In the genomic region with DNA sequence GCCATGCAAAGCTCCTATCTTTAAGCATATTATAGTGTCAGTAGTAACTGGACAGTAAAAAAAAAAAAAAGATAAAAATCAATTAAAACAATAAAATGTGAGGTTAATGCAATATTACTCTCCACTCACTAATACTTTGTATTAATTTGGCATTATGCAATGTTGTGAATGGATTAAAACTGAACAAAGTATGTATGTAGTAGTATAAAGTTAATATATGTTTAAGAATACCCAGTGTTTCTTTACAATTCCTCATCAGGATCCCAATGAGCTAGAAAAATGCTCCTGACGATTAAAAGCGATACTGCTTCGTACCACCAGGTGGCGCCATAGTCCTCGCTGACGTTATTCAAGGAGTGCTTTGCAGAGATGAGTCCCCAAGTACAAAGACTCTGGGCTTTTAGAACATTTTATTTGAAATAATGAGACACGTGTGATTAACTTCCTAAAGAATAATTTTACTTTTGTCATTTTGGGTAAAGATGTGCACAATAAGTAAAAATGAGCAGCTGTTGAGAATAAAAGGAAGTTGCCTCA, we compare ENCODE assay signal across 8 mouse cellular contexts.
DNase-seq lines count a peak whose midpoint lies in the region; ATAC-seq and TF ChIP-seq lines count a peak whose summit lies in the region.

No protein-coding gene starts in this region.

- H3K27me3 ChIP-seq in intestine, postnatal 0 days (replicated peaks; ENCODE audit: control insufficient read depth, insufficient read depth, low read length) = no peaks in the 10 kb centered on the region
- H3K27me3 ChIP-seq in intestine, embryonic 16.5 days (replicated peaks; ENCODE audit: control insufficient read depth, insufficient read depth, low read length) = no peaks in the 10 kb centered on the region
- no peaks in the 10 kb centered on the region for H3K27me3 ChIP-seq in forebrain, embryonic 13.5 days
- no peaks in the 10 kb centered on the region for H3K27me3 ChIP-seq in hindbrain, embryonic 13.5 days
- H3K27me3 ChIP-seq in midbrain, embryonic 12.5 days = no peaks in the 10 kb centered on the region
- no peaks in the 10 kb centered on the region for H3K27me3 ChIP-seq in stomach, embryonic 15.5 days (replicated peaks)

- no peak overlapping the region for H3K9ac ChIP-seq in intestine, postnatal 0 days (ENCODE audit: low read depth, low read length)
- no peak overlapping the region for H3K9ac ChIP-seq in intestine, embryonic 16.5 days (ENCODE audit: low read depth, low read length)
- no peak overlapping the region for H3K9ac ChIP-seq in forebrain, embryonic 13.5 days
- no peak overlapping the region for H3K9ac ChIP-seq in hindbrain, embryonic 13.5 days
- no peak overlapping the region for H3K9ac ChIP-seq in midbrain, embryonic 12.5 days (replicated peaks)
- H3K9ac ChIP-seq in stomach, embryonic 15.5 days = no peak overlapping the region

- H3K27ac ChIP-seq in intestine, postnatal 0 days (ENCODE audit: low read depth, low read length) = no peak overlapping the region
- H3K27ac ChIP-seq in intestine, embryonic 16.5 days (ENCODE audit: low read length) = no peak overlapping the region
- no peak overlapping the region for H3K27ac ChIP-seq in forebrain, embryonic 13.5 days
- H3K27ac ChIP-seq in hindbrain, embryonic 13.5 days = no peak overlapping the region
- no peak overlapping the region for H3K27ac ChIP-seq in left cerebral cortex, adult 2 months
- no peak overlapping the region for H3K27ac ChIP-seq in midbrain, embryonic 12.5 days (replicated peaks)
- H3K27ac ChIP-seq in stomach, embryonic 15.5 days = no peak overlapping the region

- H3K36me3 ChIP-seq in intestine, postnatal 0 days (ENCODE audit: control insufficient read depth, insufficient read depth) = no peaks in the 10 kb centered on the region
- H3K36me3 ChIP-seq in intestine, embryonic 16.5 days (ENCODE audit: control insufficient read depth, insufficient read depth, low read length) = no peaks in the 10 kb centered on the region
- no peaks in the 10 kb centered on the region for H3K36me3 ChIP-seq in forebrain, embryonic 13.5 days (ENCODE audit: poor library complexity, severe bottlenecking)
- no peaks in the 10 kb centered on the region for H3K36me3 ChIP-seq in hindbrain, embryonic 13.5 days
- H3K36me3 ChIP-seq in midbrain, embryonic 12.5 days = no peaks in the 10 kb centered on the region
- H3K36me3 ChIP-seq in stomach, embryonic 15.5 days = no peaks in the 10 kb centered on the region

- DNase-seq in brain, embryonic 14.5 days (ENCODE audit: low read depth) = peak; percentile 92
- DNase-seq in left cerebral cortex, adult 2 months (ENCODE audit: extremely low spot score in 1 of 2, low spot score in 2 of 2) = peak; percentile 74 to 79

- H3K4me1 ChIP-seq in intestine, postnatal 0 days (replicated peaks; ENCODE audit: control insufficient read depth, insufficient read depth, low read length) = no peaks in the 10 kb centered on the region
- H3K4me1 ChIP-seq in intestine, embryonic 16.5 days (ENCODE audit: control insufficient read depth, insufficient read depth, low read length) = no peaks in the 10 kb centered on the region
- H3K4me1 ChIP-seq in forebrain, embryonic 13.5 days = 0 out of 2 replicates have a peak, but pooled peaks cover 4% of the 10 kb centered on the region
- 0 out of 2 replicates have a peak, but pooled peaks cover 3% of the 10 kb centered on the region for H3K4me1 ChIP-seq in hindbrain, embryonic 13.5 days (replicated peaks)
- H3K4me1 ChIP-seq in midbrain, embryonic 12.5 days = no peaks in the 10 kb centered on the region
- H3K4me1 ChIP-seq in stomach, embryonic 15.5 days = no peaks in the 10 kb centered on the region

- intact Hi-C loops in left cerebral cortex, adult 2 months (cut with DNase I) = loop anchor here (5.0 kb wide), 2 partner anchors 234 to 1096 kb away; a partner anchor contains a TSS

- H3K9me3 ChIP-seq in intestine, postnatal 0 days (ENCODE audit: control insufficient read depth) = no peaks in the 10 kb centered on the region
- no peaks in the 10 kb centered on the region for H3K9me3 ChIP-seq in intestine, embryonic 16.5 days (ENCODE audit: control insufficient read depth, low read length)
- H3K9me3 ChIP-seq in forebrain, embryonic 13.5 days (replicated peaks) = no peaks in the 10 kb centered on the region; the same call in 1 of the 2 replicates
- no peaks in the 10 kb centered on the region for H3K9me3 ChIP-seq in hindbrain, embryonic 13.5 days
- no peaks in the 10 kb centered on the region for H3K9me3 ChIP-seq in midbrain, embryonic 12.5 days
- no peaks in the 10 kb centered on the region for H3K9me3 ChIP-seq in stomach, embryonic 15.5 days

- peak; percentile 93 for TF ChIP-seq CTCF in intestine, postnatal 0 days (IDR thresholded peaks at IDR 0.05; ENCODE audit: low read depth)
- TF ChIP-seq CTCF in brain, embryonic 14.5 days (IDR thresholded peaks at IDR 0.05; ENCODE audit: borderline replicate concordance, extremely low read depth, insufficient read depth, insufficient read length) = peak; percentile 89
- TF ChIP-seq CTCF in left cerebral cortex, adult 2 months (IDR thresholded peaks at IDR 0.05) = peak; percentile 97

- H3K4me3 ChIP-seq in intestine, postnatal 0 days (ENCODE audit: low read depth, low read length) = no peak overlapping the region
- H3K4me3 ChIP-seq in intestine, embryonic 16.5 days (ENCODE audit: low read length) = no peak overlapping the region
- no peak overlapping the region for H3K4me3 ChIP-seq in forebrain, embryonic 13.5 days
- no peak overlapping the region for H3K4me3 ChIP-seq in hindbrain, embryonic 13.5 days
- no peak overlapping the region for H3K4me3 ChIP-seq in left cerebral cortex, adult 2 months
- H3K4me3 ChIP-seq in midbrain, embryonic 12.5 days = no peak overlapping the region
- no peak overlapping the region for H3K4me3 ChIP-seq in stomach, embryonic 15.5 days (replicated peaks)

- no peak for ATAC-seq in intestine, postnatal 0 days
- ATAC-seq in intestine, embryonic 16.5 days = no peak
- peak; percentile 62 for ATAC-seq in forebrain, embryonic 13.5 days
- ATAC-seq in hindbrain, embryonic 13.5 days (ENCODE audit: low FRiP score) = peak; percentile 54; the same call in 1 of the 2 replicates
- ATAC-seq in midbrain, embryonic 12.5 days (ENCODE audit: low FRiP score, low read depth) = peak; percentile 47; the same call in 1 of the 2 replicates
- peak; percentile 58; the same call in 1 of the 2 replicates for ATAC-seq in stomach, embryonic 15.5 days (ENCODE audit: insufficient read depth, low FRiP score, low read depth)

- no peak overlapping the region for H3K4me2 ChIP-seq in intestine, postnatal 0 days (replicated peaks; ENCODE audit: low read depth)
- no peak overlapping the region for H3K4me2 ChIP-seq in intestine, embryonic 16.5 days (ENCODE audit: low read depth, low read length)
- no peak overlapping the region for H3K4me2 ChIP-seq in forebrain, embryonic 13.5 days
- no peak overlapping the region for H3K4me2 ChIP-seq in hindbrain, embryonic 13.5 days
- H3K4me2 ChIP-seq in midbrain, embryonic 12.5 days (replicated peaks) = no peak overlapping the region
- no peak overlapping the region for H3K4me2 ChIP-seq in stomach, embryonic 15.5 days

- 2% methylated on average over 7 of the region's 7 CpGs for WGBS in intestine, postnatal 0 days
- WGBS in intestine, embryonic 16.5 days = under 1% methylated on average over 7 of the region's 7 CpGs
- under 1% methylated on average over 7 of the region's 7 CpGs for WGBS in forebrain, embryonic 13.5 days
- under 1% methylated on average over 7 of the region's 7 CpGs for WGBS in hindbrain, embryonic 13.5 days
- WGBS in midbrain, embryonic 12.5 days = 3% methylated on average over 7 of the region's 7 CpGs
- 1% methylated on average over 7 of the region's 7 CpGs for WGBS in stomach, embryonic 15.5 days

- no peak for TF ChIP-seq POLR2A in brain, embryonic 14.5 days (IDR thresholded peaks at IDR 0.05; ENCODE audit: borderline replicate concordance, extremely low read depth, insufficient read depth, insufficient read length, poor library complexity, severe bottlenecking)

Comparison
In these comparisons a context has a peak if more than half of its experiments do, and no peak if none do; other contexts are left out.
1. ATAC-seq: peak in forebrain, embryonic 13.5 days (single experiment), hindbrain, embryonic 13.5 days (single experiment), midbrain, embryonic 12.5 days (single experiment) and stomach, embryonic 15.5 days (single experiment); none in intestine, postnatal 0 days (single experiment) and intestine, embryonic 16.5 days (single experiment).
2. Peak in every context shown above with its lines, with median percentiles within 50 percentile points of each other: CTCF ChIP-seq.